Mouse (Mus musculus) lung, adult 2 months (tissue): ENCODE results near the gene Eppin. TPM values are rescaled to one million over a fixed set of nuclear protein-coding genes. Genes with fewer than 3 reads are reported as not detected.

Source experiments
- DNase-seq: peaks from one replicate; pipeline ENCODE4 v3.0.0; 2022
- H3K4me1 ChIP-seq: fragments of 200-500 bp; 2 replicates; pipeline ENCODE4 v1.6.1; 2011; ENCODE audit warnings: low read length; ENCODE audit not compliant: control insufficient read depth, insufficient read depth
- H3K4me3 ChIP-seq: fragments of 200-500 bp; replicated peaks from 2 replicates; pipeline ENCODE3; 2011; ENCODE audit warnings: low read depth, mild to moderate bottlenecking, control low read depth, low read length; ENCODE audit errors: extremely low read depth
- CTCF ChIP-seq: fragments of 200-500 bp; IDR thresholded peaks from 2 replicates; pipeline ENCODE4 v1.5.1; 2011; ENCODE audit warnings: mild to moderate bottlenecking, low read length, control low read depth; ENCODE audit not compliant: insufficient read depth
- POLR2A ChIP-seq: fragments of 200-500 bp; IDR thresholded peaks from 2 replicates; pipeline ENCODE4 v1.6.1; 2011; ENCODE audit warnings: low read depth, mild to moderate bottlenecking, control low read depth, low read length, borderline replicate concordance; ENCODE audit errors: extremely low read depth
- WGBS: fragments of 180-500 bp; shearing (Covaris S2); methylation state at CpG from one replicate; pipeline ENCODE4 v1.1.7; 2018; 5-methylcytosine and 5-hydroxymethylcytosine counted together
- polyA plus RNA-seq: library from polyadenylated mRNA; depleted of rRNA; stranded (reverse); fragments of >200 nt; gene quantifications from 2 replicates; pipeline ENCODE4 v1.2.3, GENCODE M21; 2012

Eppin gene
- polyA plus RNA-seq, 1 experiment, result 0.27 TPM

DNA sequence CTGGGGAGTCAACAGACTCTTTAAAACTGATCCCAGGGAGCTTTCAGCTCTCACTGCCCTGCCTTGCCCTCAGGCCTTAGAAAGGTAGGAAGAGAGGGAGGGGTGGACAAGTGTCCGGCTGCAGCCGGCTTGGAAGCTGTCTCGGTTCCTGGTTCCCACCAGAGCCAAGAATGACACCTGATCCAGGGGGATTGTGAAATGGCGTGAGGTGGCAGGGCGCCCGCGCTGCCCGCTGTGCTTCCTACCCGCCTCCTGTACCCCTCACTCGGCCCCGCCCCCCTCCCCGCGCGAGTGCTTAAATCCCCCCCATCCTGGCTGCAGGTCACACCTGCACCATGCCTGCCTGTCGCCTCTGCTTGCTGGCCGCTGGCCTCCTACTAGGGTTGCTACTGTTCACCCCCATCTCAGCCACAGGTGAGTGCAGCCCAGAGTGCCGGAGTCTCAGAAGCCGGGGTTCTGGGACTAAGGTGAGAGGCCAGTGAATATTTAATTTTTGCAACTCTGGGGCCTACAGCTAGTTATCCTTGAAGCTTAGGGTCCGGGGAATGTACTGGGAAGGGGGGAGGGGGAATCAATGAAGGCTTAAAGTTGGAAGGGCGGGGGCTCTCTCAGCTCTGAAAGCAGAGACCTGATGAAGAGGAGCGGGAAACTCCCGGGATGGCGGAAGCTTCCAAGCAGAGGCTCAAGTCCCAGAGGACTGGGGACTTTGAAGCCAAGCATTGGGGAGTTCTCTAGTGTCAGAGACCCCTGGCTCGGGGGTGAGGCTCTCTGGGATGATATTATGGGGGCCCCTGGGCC lies 30.8 kb downstream of the Eppin start, which contains the start of gene Wfdc2:
Gene Wfdc2, plus strand, starts transcription at position 23 of the 798 bp plus-strand sequence.
- no peak for TF ChIP-seq CTCF
- peak; percentile 90 for TF ChIP-seq POLR2A
- DNase-seq, result peak; percentile 73
- WGBS, result 24% methylated on average over 24 of the region's 24 CpGs
- Histone ChIP-seq H3K4me1 (no peaks in the 10 kb centered on the region; the same call in 1 of the 2 replicates), H3K4me3 (peak within 1 kb of the TSS; percentile 64)

DNA sequence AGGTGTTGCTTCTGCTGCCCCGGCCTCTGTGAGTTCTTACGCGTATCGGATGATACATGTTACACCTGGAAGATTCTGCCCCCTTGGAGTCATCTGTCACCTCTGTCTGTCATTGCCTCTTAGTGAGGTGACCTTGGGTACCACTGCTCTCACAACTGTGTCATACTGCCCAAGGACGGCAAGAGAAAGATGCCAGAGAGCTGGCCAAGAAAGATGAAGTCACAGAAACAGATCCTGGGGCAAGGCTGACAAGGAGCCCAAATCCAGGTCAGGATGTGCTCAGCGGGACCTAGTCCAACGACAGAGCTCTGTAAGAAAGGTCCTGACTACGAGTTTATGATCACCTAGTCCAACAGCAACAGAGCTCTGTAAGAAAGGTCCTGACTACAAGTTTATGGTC lies 33.3 kb downstream of the Eppin start:
- Histone ChIP-seq H3K4me3 (no peak overlapping the region), H3K4me1 (no peaks in the 10 kb centered on the region; the same call in 1 of the 2 replicates)
- no peak for DNase-seq
- TF ChIP-seq POLR2A (no peak), CTCF (no peak)
- WGBS, result 87% methylated on average over 8 of the region's 8 CpGs

DNA sequence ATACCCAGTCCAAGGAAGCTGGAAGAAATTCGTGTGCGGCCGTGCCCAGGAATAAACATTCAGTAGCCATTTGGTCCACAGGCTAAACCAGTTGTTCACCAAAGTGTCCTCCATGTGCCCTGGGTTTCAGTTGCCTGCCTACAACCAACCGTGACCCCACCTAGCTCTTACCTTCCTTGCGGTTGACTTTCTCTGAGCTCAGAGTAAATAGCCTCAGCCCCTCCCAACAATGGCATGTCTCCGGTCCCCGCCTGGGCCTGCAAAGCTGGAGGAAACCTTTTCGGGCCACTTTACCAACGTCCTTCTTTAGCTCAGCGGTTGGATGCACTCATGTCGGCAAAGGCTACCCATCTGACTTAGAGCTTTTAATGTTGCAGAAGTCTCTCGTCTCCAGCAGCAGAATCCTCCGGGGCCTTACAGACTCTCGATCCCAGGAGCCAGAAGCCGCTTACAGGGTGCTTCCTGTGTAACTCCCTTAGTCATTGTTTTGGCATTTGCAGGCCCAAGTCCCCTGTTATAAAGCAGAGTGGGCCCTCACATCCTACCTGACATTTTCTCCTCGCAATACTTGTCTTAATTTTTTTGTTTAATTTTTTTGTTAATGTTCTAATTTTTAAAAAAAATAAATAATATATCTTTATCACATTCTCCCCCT lies 34.3 kb downstream of the Eppin start:
- no peaks in the 10 kb centered on the region; the same call in 1 of the 2 replicates for H3K4me1 ChIP-seq
- TF ChIP-seq POLR2A (no peak), CTCF (no peak)
- no peak overlapping the region for H3K4me3 ChIP-seq
- DNase-seq, result peak; percentile 33
- 34% methylated on average over 16 of the region's 16 CpGs for WGBS

DNA sequence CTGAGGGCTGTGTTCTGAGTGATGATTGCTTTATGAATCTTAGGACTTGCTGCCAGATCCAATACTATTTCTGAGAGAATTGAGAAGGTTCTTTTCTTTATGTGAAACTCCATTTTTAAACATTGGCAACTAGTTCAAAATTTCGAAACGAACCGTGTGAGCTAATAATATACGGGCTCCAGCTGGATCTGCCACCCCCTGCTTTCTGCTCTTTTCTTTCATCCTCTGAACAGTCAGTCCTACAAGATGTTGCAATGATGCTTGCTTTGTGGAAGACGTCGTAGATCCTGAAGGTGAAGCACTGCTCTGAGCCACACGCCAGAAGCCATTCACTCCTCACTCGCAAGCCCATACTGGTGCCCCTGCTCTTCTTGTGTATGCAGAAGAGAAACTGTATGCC lies 35.0 kb downstream of the Eppin start:
- 48% methylated on average over 8 of the region's 8 CpGs for WGBS
- no peak for DNase-seq
- no peaks in the 10 kb centered on the region; the same call in 1 of the 2 replicates for H3K4me1 ChIP-seq
- TF ChIP-seq CTCF (no peak), POLR2A (no peak)
- H3K4me3 ChIP-seq, result no peak overlapping the region

DNA sequence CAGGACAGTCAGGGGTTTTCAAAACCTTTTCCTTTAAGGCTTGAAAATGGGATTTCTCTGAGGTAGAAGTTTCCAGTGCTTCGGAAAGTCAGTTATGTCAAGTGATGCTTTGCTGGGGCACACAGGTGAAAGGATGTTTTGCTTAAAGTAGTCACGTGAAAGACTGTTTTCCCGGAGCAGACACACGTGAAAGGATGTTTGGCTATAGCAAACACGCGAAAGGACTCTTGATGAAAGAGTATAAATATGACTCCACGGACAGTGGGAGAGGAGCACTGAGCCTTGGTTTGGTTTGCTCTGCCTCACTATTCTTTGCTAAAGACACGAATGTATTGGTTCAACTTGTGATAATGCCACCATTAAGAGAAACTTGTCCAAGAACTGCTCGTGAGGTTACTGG lies 41.9 kb downstream of the Eppin start:
- TF ChIP-seq CTCF, result no peak
- TF ChIP-seq POLR2A, result no peak
- DNase-seq, result no peak
- H3K4me1 ChIP-seq, result 0 out of 2 replicates have a peak, but pooled peaks cover 3% of the 10 kb centered on the region
- H3K4me3 ChIP-seq, result no peak overlapping the region
- 51% methylated on average over 9 of the region's 9 CpGs for WGBS

DNA sequence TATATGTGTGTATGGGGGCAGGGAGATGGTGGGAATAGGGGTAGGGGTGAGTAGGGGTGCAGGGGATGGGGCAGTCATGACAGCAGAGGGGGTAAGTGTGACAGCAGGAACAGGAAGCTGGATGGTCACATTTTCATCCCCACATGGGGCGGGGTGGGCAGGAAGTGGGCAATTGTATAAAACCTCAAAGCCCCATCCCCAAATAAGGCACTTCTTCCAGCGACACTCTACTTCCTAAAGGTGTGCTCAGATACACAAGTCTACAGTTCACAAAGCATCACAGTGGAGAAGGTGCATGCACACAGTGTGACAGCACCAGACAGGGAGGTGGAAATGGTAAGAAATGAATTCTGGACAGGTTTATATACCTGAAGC lies 42.5 kb downstream of the Eppin start:
- no peak for TF ChIP-seq CTCF
- no peak for TF ChIP-seq POLR2A
- 45% methylated on average over 2 of the region's 2 CpGs for WGBS
- DNase-seq, result no peak
- no peak overlapping the region for H3K4me3 ChIP-seq
- 0 out of 2 replicates have a peak, but pooled peaks cover 3% of the 10 kb centered on the region for H3K4me1 ChIP-seq

DNA sequence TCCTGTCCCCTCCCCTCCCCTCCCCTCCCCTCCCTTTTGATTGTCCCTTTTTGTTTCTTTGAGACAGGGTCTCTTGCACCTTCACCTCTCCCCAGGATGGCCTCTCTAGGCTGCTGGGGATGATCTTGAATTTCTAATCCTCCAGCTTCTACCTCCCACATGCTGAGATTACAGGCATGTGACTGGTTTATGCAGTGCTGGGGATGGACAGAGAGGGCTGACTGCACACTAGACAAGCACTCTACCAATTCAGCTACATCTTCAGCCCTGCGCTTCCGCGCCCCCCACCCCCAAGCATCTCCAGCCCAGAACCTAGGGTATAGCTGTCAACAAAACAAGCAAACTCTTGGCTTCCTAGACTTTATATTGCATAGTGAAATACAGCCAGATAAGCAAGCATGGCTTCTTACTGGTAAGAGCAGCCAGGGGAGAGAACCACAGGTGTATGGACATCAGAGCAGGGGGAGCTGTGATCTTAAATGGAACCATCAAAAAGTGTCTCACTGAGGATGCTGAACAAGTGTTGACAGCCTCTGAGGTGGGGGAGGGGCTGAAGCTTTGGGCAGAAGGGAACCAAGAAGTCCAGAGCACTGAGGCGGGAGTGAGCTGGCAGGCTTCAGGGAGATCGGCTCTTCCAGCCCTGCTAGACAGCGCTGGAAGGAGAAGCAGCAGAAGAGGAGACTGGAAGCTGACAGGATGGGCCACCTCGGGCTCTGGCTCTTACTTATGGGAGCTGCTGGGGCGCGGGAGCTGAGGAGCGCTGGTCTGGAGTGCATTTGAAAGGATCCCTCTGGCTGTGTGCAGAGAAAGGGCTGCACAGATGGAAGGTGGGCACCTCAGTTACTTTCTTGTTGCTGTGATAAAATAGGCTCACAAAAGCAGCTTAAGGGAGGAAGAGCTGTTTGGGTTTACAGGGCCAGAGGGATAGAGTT lies 43.2 kb downstream of the Eppin start:
- no peak overlapping the region for H3K4me3 ChIP-seq
- no peak for DNase-seq
- 28% methylated on average over 10 of the region's 10 CpGs for WGBS
- 0 out of 2 replicates have a peak, but pooled peaks cover 3% of the 10 kb centered on the region for H3K4me1 ChIP-seq
- TF ChIP-seq POLR2A, result no peak
- no peak for TF ChIP-seq CTCF

DNA sequence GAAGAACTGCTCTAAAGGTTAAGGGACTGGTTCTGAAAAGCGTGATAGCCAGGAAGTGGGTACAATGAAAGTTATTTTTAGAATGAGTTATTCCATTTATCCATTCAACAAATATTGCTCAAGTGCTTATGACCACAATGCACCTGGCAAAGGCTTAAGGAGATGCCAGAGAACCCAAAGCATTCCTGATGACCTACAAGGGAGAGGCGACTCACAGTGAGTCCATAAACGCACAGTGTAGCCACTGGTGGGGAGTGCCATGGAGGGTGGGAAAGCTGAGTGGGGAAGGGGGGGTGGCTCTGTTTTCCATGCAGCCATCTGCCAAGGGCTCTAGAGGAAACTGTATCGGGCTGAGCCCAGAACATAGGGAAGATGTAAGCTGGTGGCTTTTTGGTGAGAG lies 44.1 kb downstream of the Eppin start:
- WGBS, result 24% methylated on average over 4 of the region's 4 CpGs
- DNase-seq, result peak; percentile 43
- H3K4me3 ChIP-seq, result peak overlapping the region; percentile 14
- peaks cover 5% of the 10 kb centered on the region; the same call in 1 of the 2 replicates for H3K4me1 ChIP-seq
- TF ChIP-seq POLR2A, result peak; percentile 36; the same call in 1 of the 2 replicates
- no peak for TF ChIP-seq CTCF
